In the genomic region with DNA sequence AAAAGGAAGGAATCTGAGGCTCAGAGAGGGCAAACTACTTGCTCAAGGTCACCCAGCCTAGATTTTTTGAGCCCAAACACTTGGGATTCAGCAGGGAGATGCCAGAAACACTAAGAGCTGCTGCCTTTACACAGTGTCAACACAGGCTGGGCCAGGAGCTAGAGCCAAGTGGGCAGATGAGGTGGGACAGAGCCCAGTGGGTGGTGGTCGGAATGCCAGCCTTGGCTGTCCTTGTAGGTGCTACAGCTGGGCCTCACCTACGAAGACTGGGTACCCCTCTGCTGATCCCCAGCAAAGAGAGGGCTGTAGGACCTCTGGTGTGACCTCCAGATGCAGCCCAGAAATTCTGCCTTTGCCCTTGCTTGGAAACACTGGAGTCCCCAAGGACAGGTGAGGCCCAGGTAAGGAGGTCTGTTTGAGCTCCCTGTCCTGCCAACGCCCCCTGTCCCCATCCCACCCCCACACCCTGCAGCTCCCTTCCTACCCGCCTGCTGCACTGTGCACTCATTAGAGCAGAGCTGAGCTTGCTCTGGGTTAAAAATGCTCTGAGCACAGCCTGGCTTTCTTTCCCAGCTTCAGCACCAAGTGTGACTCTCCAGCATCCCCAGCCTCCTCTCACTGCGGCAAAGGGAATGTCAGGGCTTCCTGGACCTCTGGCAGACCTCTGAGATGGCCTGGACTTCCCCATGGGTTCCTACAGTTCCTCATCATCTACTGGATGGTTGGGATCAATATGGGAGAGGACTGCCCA, we compare ENCODE assay signal across 11 mouse cellular contexts.
A peak's percentile ranks its signal among the peaks of the same experiment; 100 is the strongest.
DNase-seq lines count a peak whose midpoint lies in the region; ATAC-seq and TF ChIP-seq lines count a peak whose summit lies in the region.
"Had no signal": no experiment of that assay in that cellular context is flagged by ENCODE, and none has a peak within 500 bp of the region (broad histone marks: within the 10 kb centered on the region; RNA-seq: fewer than 3 reads in every experiment).

No protein-coding gene starts in this region.

- peak overlapping the region; percentile 91 for H3K27ac ChIP-seq in kidney, embryonic 15.5 days
- H3K27ac ChIP-seq in cortical plate, adult 2 months (ENCODE audit: insufficient read depth, low read length): peak overlapping the region; percentile 95
- H3K27ac ChIP-seq in forebrain, embryonic 16.5 days (ENCODE audit: low read length): no peak overlapping the region
- H3K27ac ChIP-seq in midbrain, embryonic 13.5 days: peak overlapping the region; percentile 49
- H3K27ac ChIP-seq in lung, postnatal 0 days (ENCODE audit: low read length): no peak overlapping the region

- TF ChIP-seq POLR2A in cortical plate, adult 2 months (IDR thresholded peaks at IDR 0.05; ENCODE audit: extremely low read depth, insufficient read depth, low read length): no peak

- no peaks in the 10 kb centered on the region for H3K9me3 ChIP-seq in kidney, embryonic 15.5 days (replicated peaks)
- H3K9me3 ChIP-seq in forebrain, embryonic 16.5 days (ENCODE audit: control insufficient read depth, low read length): no peaks in the 10 kb centered on the region
- H3K9me3 ChIP-seq in midbrain, embryonic 13.5 days: no peaks in the 10 kb centered on the region
- no peaks in the 10 kb centered on the region for H3K9me3 ChIP-seq in lung, postnatal 0 days (ENCODE audit: low read length)

- DNase-seq in kidney, adult 8-10 months: no peak
- DNase-seq in c-Kit-positive CD71-positive TER-119-positive erythroid progenitor cells, embryonic 14.5 days (ENCODE audit: low spot score): no peak
- no peak for DNase-seq in lung, postnatal 0 days (ENCODE audit: low spot score)
- DNase-seq in gastrocnemius, postnatal 10 days: no peak
- DNase-seq: cerebellum, adult 9-10 months; heart, postnatal 4 days; lung, adult 2 months had no signal

- H3K36me3 ChIP-seq in kidney, embryonic 15.5 days: no peaks in the 10 kb centered on the region
- H3K36me3 ChIP-seq in forebrain, embryonic 16.5 days (ENCODE audit: control insufficient read depth, insufficient read depth): no peaks in the 10 kb centered on the region
- H3K36me3 ChIP-seq in midbrain, embryonic 13.5 days: no peaks in the 10 kb centered on the region
- no peaks in the 10 kb centered on the region for H3K36me3 ChIP-seq in lung, postnatal 0 days (ENCODE audit: insufficient read depth, low read length)

- H3K27me3 ChIP-seq in kidney, embryonic 15.5 days: no peaks in the 10 kb centered on the region
- no peaks in the 10 kb centered on the region for H3K27me3 ChIP-seq in forebrain, embryonic 16.5 days (replicated peaks; ENCODE audit: control insufficient read depth, insufficient read depth, low read length)
- H3K27me3 ChIP-seq in midbrain, embryonic 13.5 days: no peaks in the 10 kb centered on the region; the same call in 1 of the 2 replicates
- H3K27me3 ChIP-seq in lung, postnatal 0 days (replicated peaks; ENCODE audit: insufficient read depth, low read length): no peaks in the 10 kb centered on the region

- peaks cover 47% of the 10 kb centered on the region for H3K4me1 ChIP-seq in kidney, embryonic 15.5 days
- H3K4me1 ChIP-seq in cortical plate, adult 2 months (ENCODE audit: control insufficient read depth, insufficient read depth, low read length): peaks cover 12% of the 10 kb centered on the region
- peaks cover 28% of the 10 kb centered on the region for H3K4me1 ChIP-seq in forebrain, embryonic 16.5 days (replicated peaks; ENCODE audit: control insufficient read depth, insufficient read depth, low read length)
- H3K4me1 ChIP-seq in midbrain, embryonic 13.5 days (replicated peaks): peaks cover 48% of the 10 kb centered on the region
- H3K4me1 ChIP-seq in lung, postnatal 0 days (ENCODE audit: insufficient read depth, low read depth, low read length): peaks cover 5% of the 10 kb centered on the region; the same call in 1 of the 2 replicates

- TF ChIP-seq CTCF in cortical plate, adult 2 months (IDR thresholded peaks at IDR 0.05; ENCODE audit: extremely low read depth, insufficient read depth, low read length): no peak
- TF ChIP-seq CTCF in lung, postnatal 0 days (IDR thresholded peaks at IDR 0.05): no peak

- no peak for ATAC-seq in kidney, embryonic 15.5 days (replicated peaks; ENCODE audit: low FRiP score)
- ATAC-seq in forebrain, embryonic 16.5 days: no peak
- no peak for ATAC-seq in midbrain, embryonic 13.5 days
- no peak for ATAC-seq in lung, postnatal 0 days

- no peak for TF ChIP-seq EP300 in lung, postnatal 0 days (IDR thresholded peaks at IDR 0.05)

- no peak overlapping the region for H3K9ac ChIP-seq in kidney, embryonic 15.5 days
- H3K9ac ChIP-seq in forebrain, embryonic 16.5 days (replicated peaks; ENCODE audit: low read depth, low read length): 0 out of 2 replicates have a peak overlapping the region, but pooled peaks have one; percentile 15
- no peak overlapping the region; the same call in 1 of the 2 replicates for H3K9ac ChIP-seq in midbrain, embryonic 13.5 days (replicated peaks)
- no peak overlapping the region for H3K9ac ChIP-seq in lung, postnatal 0 days (replicated peaks; ENCODE audit: low read depth)

- no peak overlapping the region for H3K4me3 ChIP-seq in kidney, embryonic 15.5 days (replicated peaks)
- H3K4me3 ChIP-seq in cortical plate, adult 2 months (ENCODE audit: insufficient read depth, low read length): no peak overlapping the region
- H3K4me3 ChIP-seq in forebrain, embryonic 16.5 days (replicated peaks; ENCODE audit: low read length): no peak overlapping the region
- H3K4me3 ChIP-seq in midbrain, embryonic 13.5 days (replicated peaks): no peak overlapping the region
- H3K4me3 ChIP-seq in lung, postnatal 0 days (ENCODE audit: low read depth, low read length): no peak overlapping the region

- WGBS in kidney, embryonic 15.5 days: 70% methylated on average over 5 of the region's 5 CpGs
- WGBS in forebrain, embryonic 16.5 days: 57% methylated on average over 5 of the region's 5 CpGs
- WGBS in midbrain, embryonic 13.5 days: 81% methylated on average over 5 of the region's 5 CpGs
- WGBS in lung, postnatal 0 days: 61% methylated on average over 5 of the region's 5 CpGs

- H3K4me2 ChIP-seq in kidney, embryonic 15.5 days: no peak overlapping the region
- H3K4me2 ChIP-seq in forebrain, embryonic 16.5 days (ENCODE audit: low read length): no peak overlapping the region
- no peak overlapping the region for H3K4me2 ChIP-seq in midbrain, embryonic 13.5 days (replicated peaks)
- no peak overlapping the region for H3K4me2 ChIP-seq in lung, postnatal 0 days (replicated peaks; ENCODE audit: low read depth, low read length)

Comparison
In these comparisons a context has a peak if more than half of its experiments do, and no peak if none do; other contexts are left out.
1. H3K27ac ChIP-seq: peak in kidney, embryonic 15.5 days (single experiment), cortical plate, adult 2 months (single experiment) and midbrain, embryonic 13.5 days (single experiment); none in forebrain, embryonic 16.5 days (single experiment) and lung, postnatal 0 days (single experiment).